ENCODE assay signal across 8 mouse cellular contexts in the genomic region with DNA sequence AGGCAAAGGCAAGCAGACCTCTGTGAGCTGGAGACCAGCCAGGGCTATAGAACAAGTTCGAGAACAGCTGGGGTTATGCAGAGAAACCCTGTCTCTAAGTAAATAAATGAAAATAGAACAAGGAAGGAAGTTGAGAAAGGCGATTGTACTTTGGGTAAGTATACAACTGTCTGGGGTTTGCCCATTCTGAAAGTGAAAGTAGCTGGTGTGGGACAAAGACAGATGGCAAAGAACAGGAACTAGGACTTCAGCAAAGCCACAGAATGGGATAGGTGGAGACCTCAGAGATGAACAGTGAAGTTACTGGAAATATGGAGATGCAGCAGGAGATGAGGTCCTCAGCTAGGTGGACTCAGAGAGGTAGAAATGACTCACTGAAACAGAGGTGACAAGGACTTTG. TPM values are rescaled to one million over a fixed set of nuclear protein-coding genes. Genes with fewer than 3 reads are reported as not detected.
DNase-seq lines count a peak whose midpoint lies in the region; ATAC-seq lines count a peak whose summit lies in the region.

No protein-coding gene starts in this region.

- no peak for ATAC-seq in erythroblast, adult 5-6 weeks (replicated peaks; ENCODE audit: low FRiP score, poor library complexity, severe bottlenecking)

- DNase-seq in adrenal gland, adult 8-10 months, result peak; percentile 6
- no peak for DNase-seq in adrenal gland, postnatal 4 days (ENCODE audit: low spot score in 2 of 2)
- DNase-seq in NIH3T3 (ENCODE audit: low read depth), result peak; percentile 37
- DNase-seq in kidney, postnatal 10 days, result peak; percentile 10
- peak; percentile 82 for DNase-seq in naive thymus-derived CD4-positive, alpha-beta T cell, adult 2 months (ENCODE audit: low read depth)
- DNase-seq in left cerebral cortex, postnatal 4 days, result no peak
- no peak for DNase-seq in left cerebral cortex, adult 9 months (ENCODE audit: low spot score in 2 of 2)

- intact Hi-C loops in left cerebral cortex, postnatal 4 days (cut with DNase I), result no loop called here

RNA-seq across cellular contexts. Expression of gene Lair1, which starts 19.8 kb away (rescaled TPM):
- 10 to 100 TPM in 1 of 4 experiments, 1 to 10 TPM in 3; 2.4 to 13.3 (median 4.8) TPM for total RNA-seq in adrenal gland, adult 8-10 months (2022)
- 1 to 10 TPM; 1.6 to 1.9 TPM for total RNA-seq in adrenal gland, postnatal 4 days (2021)
- 1 to 10 TPM; 1.9 to 2.1 TPM for total RNA-seq in left cerebral cortex, postnatal 4 days (2021)
- total RNA-seq in erythroblast, adult 5-6 weeks (2015; ENCODE audit: low replicate concordance), result 16.5 and 25.6 TPM in 2 replicates
- total RNA-seq in erythroblast, adult 5-6 weeks (2017; ENCODE audit: low replicate concordance), result 9.6 and 13.4 TPM in 2 replicates

RNA-seq across cellular contexts. Expression of gene Ttyh1, which starts 36.4 kb away (rescaled TPM):
- 1 to 10 TPM in 3 of 4 experiments, under 1 TPM in 1; 0.80 to 2.0 (median 1.6) TPM for total RNA-seq in adrenal gland, adult 8-10 months (2022)
- 10 to 100 TPM; 13.7 to 19.0 TPM for total RNA-seq in adrenal gland, postnatal 4 days (2021)
- 100 to 1,000 TPM; 292 to 311 TPM for total RNA-seq in left cerebral cortex, postnatal 4 days (2021)
- total RNA-seq in erythroblast, adult 5-6 weeks (2015; ENCODE audit: low replicate concordance), result not detected in 2 replicates
- 0.28 and 3.0 TPM in 2 replicates for total RNA-seq in erythroblast, adult 5-6 weeks (2017; ENCODE audit: low replicate concordance)

RNA-seq across cellular contexts. Expression of gene Leng8, which starts 54.0 kb away (rescaled TPM):
- total RNA-seq in adrenal gland, adult 8-10 months (2022), result 100 to 1,000 TPM in 3 of 4 experiments, 10 to 100 TPM in 1; 83.9 to 238 (median 155) TPM
- total RNA-seq in adrenal gland, postnatal 4 days (2021), result 100 to 1,000 TPM; 209 to 212 TPM
- total RNA-seq in left cerebral cortex, postnatal 4 days (2021), result 100 to 1,000 TPM; 167 to 177 TPM
- total RNA-seq in erythroblast, adult 5-6 weeks (2015; ENCODE audit: low replicate concordance), result 147 and 153 TPM in 2 replicates
- total RNA-seq in erythroblast, adult 5-6 weeks (2017; ENCODE audit: low replicate concordance), result 144 and 160 TPM in 2 replicates

Comparison
In these comparisons a context has a peak if more than half of its experiments do, and no peak if none do; other contexts are left out.
1. DNase-seq: peak in adrenal gland, adult 8-10 months (single experiment), NIH3T3 (single experiment), kidney, postnatal 10 days (single experiment) and naive thymus-derived CD4-positive, alpha-beta T cell, adult 2 months (single experiment); none in adrenal gland, postnatal 4 days (0 of 2), left cerebral cortex, postnatal 4 days (single experiment) and left cerebral cortex, adult 9 months (0 of 2).
2. RNA of gene Ttyh1, which starts 36.4 kb away (total RNA-seq): 292 to 311 TPM in left cerebral cortex, postnatal 4 days; 13.7 to 19.0 TPM in adrenal gland, postnatal 4 days, 0.28 to 3.0 TPM in erythroblast, adult 5-6 weeks and 0.80 to 2.0 TPM in adrenal gland, adult 8-10 months; every median in the first group is over 10 times any median in the second.